Mouse (Mus musculus) layer of hippocampus, postnatal 25 days (tissue): ENCODE measurements around the gene Pcdh7. TPM values are rescaled to one million over a fixed set of nuclear protein-coding genes. Genes with fewer than 3 reads are reported as not detected.
A peak's percentile ranks its signal among the peaks of the same experiment; 100 is the strongest.

Source experiments
- DNase-seq, 2 experiments: peaks; one replicate each; pipeline ENCODE4 v3.0.0; 2022; ENCODE audit warnings: mixed read lengths in 2 of 2, low spot score in 1 of 2; ENCODE audit errors: extremely low spot score in 1 of 2
- total RNA-seq, 2 experiments: library from RNA; stranded (reverse); gene quantifications; 2 replicates each; pipeline ENCODE4 v1.2.3; 2021

Pcdh7 gene
- total RNA-seq, 2 experiments from 2014 or later = 58.4 to 69.8 TPM

- no peak for DNase-seq
Observed at GRCm38 (mm10) chr5:57868702-57869101, 150.9 kb downstream of the Pcdh7 start.

GRCm38 (mm10) chr5:57870727-57871126 lies 153.0 kb downstream of the Pcdh7 start:
- DNase-seq = no peak

GRCm38 (mm10) chr5:57884982-57885381 lies 167.2 kb downstream of the Pcdh7 start:
- no peak for DNase-seq

GRCm38 (mm10) chr5:57899018-57899614 lies 181.3 kb downstream of the Pcdh7 start:
- DNase-seq = peak in 1 of 2 experiments; percentile 4

- DNase-seq = no peak
Observed at GRCm38 (mm10) chr5:57907218-57907617, 189.5 kb downstream of the Pcdh7 start.

GRCm38 (mm10) chr5:57921140-57921539 lies 203.4 kb downstream of the Pcdh7 start:
- DNase-seq = no peak

- no peak for DNase-seq
Observed at GRCm38 (mm10) chr5:57931331-57931730, 213.6 kb downstream of the Pcdh7 start.

- no peak for DNase-seq
Observed at GRCm38 (mm10) chr5:57931738-57932137, 214.0 kb downstream of the Pcdh7 start.

GRCm38 (mm10) chr5:57934666-57935065 lies 216.9 kb downstream of the Pcdh7 start:
- no peak for DNase-seq

GRCm38 (mm10) chr5:57940457-57940856 lies 222.7 kb downstream of the Pcdh7 start:
- no peak for DNase-seq

GRCm38 (mm10) chr5:57943176-57943575 lies 225.4 kb downstream of the Pcdh7 start:
- DNase-seq = no peak

GRCm38 (mm10) chr5:57943611-57944010 lies 225.8 kb downstream of the Pcdh7 start:
- no peak for DNase-seq

GRCm38 (mm10) chr5:57945419-57945818 lies 227.7 kb downstream of the Pcdh7 start:
- no peak for DNase-seq

GRCm38 (mm10) chr5:57959317-57959716 lies 241.6 kb downstream of the Pcdh7 start:
- DNase-seq = no peak

- no peak for DNase-seq
Observed at GRCm38 (mm10) chr5:57963792-57964191, 246.0 kb downstream of the Pcdh7 start.

GRCm38 (mm10) chr5:57964201-57964600 lies 246.4 kb downstream of the Pcdh7 start:
- DNase-seq = no peak

- no peak for DNase-seq
Observed at GRCm38 (mm10) chr5:57993584-57993983, 275.8 kb downstream of the Pcdh7 start.

- DNase-seq = no peak
Observed at GRCm38 (mm10) chr5:58021331-58021730, 303.6 kb downstream of the Pcdh7 start.

GRCm38 (mm10) chr5:58025123-58025522 lies 307.4 kb downstream of the Pcdh7 start:
- no peak for DNase-seq

GRCm38 (mm10) chr5:58025759-58026158 lies 308.0 kb downstream of the Pcdh7 start:
- no peak for DNase-seq

GRCm38 (mm10) chr5:58039875-58040274 lies 322.1 kb downstream of the Pcdh7 start:
- DNase-seq = no peak

- DNase-seq = no peak
Observed at GRCm38 (mm10) chr5:58044216-58044615, 326.4 kb downstream of the Pcdh7 start.

- peak in 1 of 2 experiments; percentile 10 for DNase-seq
Observed at GRCm38 (mm10) chr5:58081054-58081453, 363.3 kb downstream of the Pcdh7 start.
